Mouse (Mus musculus) cerebellum, postnatal 25 days (tissue): ENCODE results near the gene Dars2.
"Not testable (repeated sequence)": the region's sequence is repeated elsewhere in the genome, so short reads cannot be mapped to it uniquely, and the experiment has no call there.

Source experiments
- DNase-seq, 2 experiments: peaks; one replicate each; pipeline ENCODE4 v3.0.0; 2021; ENCODE audit warnings: mixed read lengths in 2 of 2

Dars2 gene

GRCm38 (mm10) chr1:161034435-161035280 is 35.8 kb downstream of the Dars2 start, which contains the start of gene Zbtb37:
Gene Zbtb37, minus strand, starts transcription at chr1:161034849.
- DNase-seq = peak; percentile 96 to 97

DNA sequence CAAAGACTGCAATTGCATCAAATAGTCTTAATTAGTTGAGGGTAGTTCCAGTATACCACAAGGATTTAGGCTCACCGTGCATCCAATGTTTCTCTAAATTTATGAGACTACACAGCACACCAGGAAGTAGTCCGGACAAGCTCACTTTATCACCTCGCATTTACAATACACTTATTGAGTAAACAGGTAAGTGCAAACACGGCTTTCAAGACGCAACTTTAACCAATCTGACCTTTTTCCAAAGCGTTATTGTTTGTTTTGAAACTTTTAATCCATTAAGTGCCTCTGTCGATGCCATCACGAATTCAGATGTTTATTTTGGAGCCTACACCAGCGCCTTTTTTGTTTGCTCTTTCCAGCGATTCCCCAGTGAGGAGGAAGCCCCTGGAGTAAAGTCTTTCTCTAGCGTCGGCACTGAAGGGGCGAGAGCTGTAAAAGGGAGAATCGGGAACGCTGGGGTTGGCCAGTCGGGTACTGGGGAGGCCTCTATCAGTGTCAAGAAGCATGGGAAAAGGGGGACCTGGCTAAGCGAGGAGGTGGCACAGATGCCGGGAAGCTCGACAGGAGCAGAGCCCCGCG is 36.5 kb downstream of the Dars2 start:
- no peak for DNase-seq

DNA sequence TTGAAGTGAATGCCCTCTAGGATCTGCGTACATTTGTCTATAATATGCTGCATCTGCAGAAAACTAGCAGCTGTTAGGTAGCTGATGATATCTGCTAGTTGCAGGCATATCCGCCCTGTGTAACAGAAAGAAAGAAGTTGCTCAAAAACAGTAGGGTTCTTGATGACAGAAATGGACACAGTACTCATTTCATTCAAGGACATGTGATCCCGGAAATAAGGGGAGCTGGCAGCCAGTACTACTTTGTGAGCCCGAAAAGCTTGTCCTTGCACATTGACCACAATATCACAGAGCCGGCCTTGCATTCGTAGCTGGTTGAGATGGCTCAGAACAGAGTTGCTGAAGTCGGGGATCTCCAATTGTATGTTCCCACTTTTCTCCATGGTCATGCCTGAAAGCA is 38.1 kb downstream of the Dars2 start:
- DNase-seq = no peak

DNA sequence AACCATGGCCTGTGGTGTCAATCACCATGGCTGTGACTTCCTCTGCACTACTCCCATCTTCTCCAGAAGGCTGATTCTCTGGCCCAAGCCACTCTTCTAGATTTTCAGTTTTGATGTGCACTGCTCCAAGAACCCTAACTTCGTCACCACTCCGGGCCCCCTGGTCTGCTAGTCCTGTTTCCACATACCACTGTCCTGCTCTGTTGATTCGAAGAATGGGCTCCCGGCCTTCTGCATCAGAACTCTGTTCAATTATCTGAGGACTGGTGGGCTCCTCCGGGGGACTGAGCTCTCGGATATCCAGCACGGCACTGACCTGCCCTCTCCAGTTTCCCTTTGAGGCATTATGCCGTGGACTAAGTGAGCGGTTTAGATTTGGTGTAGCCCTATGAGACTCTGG is 38.6 kb downstream of the Dars2 start:
- DNase-seq = no peak

GRCm38 (mm10) chr1:161030058-161030457 is 40.4 kb downstream of the Dars2 start:
- DNase-seq = no peak

- DNase-seq = not testable (repeated sequence)
Observed at GRCm38 (mm10) chr1:161028427-161028826, 42.0 kb downstream of the Dars2 start.

GRCm38 (mm10) chr1:161027196-161027595 is 43.3 kb downstream of the Dars2 start:
- no peak for DNase-seq

DNA sequence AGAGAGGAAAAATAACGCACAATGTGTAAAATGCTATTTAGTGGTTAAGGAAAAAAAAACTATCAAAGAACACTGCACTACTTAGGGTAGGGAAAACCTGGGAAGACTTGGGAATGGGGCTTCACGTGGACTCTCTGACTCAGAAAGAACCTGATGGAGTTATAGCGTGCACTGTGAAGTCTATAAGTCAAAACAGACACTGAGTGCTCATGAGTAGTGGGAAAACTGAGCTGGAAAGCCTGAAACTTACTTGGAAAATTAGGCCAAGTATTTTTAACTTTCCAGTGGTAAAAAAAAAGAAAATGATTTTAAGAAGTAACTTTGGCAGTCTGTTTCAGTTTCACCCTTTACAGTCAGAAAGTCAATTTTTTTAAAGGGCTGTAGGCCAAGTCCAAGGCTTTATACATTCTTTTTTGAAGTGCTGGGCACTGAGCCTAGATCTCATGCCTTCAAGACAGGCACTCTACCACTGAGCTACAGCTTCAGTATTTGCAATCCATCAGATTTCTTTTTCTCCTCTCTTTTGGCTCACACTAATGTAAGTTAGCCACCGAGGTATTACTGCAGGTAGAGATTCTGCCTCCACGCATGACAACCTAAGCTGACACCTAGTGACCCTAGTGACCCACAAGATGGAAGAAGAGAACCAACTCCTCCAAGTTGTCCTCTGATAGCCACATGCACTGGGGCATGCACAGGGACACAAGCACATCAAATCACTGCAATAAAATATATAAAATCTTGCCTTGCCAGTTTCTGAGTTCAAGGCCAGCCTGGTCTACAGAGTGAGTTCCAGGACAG is 44.8 kb downstream of the Dars2 start:
- no peak for DNase-seq

DNA sequence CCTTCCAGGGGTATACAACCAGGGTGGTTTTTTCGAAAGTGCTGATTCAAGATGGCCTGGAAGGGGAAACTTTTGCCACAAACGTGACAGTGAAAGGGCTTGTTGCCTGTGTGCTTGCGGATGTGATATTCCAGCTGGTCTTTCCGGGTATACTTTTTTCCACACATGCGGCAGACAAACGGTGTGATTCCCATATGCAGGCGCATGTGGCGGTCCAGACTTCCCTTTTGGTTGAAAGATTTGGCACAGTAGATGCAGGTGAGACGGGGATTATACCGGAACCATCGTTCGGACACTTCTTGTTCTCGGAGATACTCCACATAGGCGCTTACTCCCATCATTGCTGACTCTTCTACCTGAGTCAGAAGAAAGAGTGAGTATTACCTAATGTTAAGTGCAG is 50.4 kb downstream of the Dars2 start:
- DNase-seq = no peak

- DNase-seq = no peak
Observed at GRCm38 (mm10) chr1:161016378-161016777, 54.1 kb downstream of the Dars2 start.

GRCm38 (mm10) chr1:161010436-161010835 is 60.0 kb downstream of the Dars2 start:
- no peak for DNase-seq

- DNase-seq = no peak
Observed at GRCm38 (mm10) chr1:161008038-161008437, 62.4 kb downstream of the Dars2 start.

GRCm38 (mm10) chr1:161006471-161006870 is 64.0 kb downstream of the Dars2 start:
- DNase-seq = no peak

DNA sequence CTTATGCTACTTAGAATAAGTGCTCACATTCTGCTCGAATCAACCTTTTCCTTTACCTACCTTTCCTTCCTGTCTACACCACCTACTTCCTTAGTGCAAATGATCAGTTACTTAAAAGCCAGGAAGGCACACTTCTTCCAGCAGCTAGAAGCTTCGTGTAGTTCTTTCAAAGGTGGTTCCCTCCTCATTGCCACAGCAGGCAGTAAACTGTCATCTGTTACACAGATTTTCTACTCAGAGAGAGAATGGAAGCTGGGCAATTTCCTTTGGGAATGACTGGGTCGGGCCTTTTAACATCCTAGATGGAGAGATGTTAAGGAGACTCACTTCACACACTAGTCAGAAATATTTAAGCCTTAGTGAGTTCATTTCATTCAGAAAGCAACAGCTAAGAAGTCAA is 64.9 kb downstream of the Dars2 start:
- no peak for DNase-seq

- no peak for DNase-seq
Observed at GRCm38 (mm10) chr1:161004942-161005341, 65.5 kb downstream of the Dars2 start.

DNA sequence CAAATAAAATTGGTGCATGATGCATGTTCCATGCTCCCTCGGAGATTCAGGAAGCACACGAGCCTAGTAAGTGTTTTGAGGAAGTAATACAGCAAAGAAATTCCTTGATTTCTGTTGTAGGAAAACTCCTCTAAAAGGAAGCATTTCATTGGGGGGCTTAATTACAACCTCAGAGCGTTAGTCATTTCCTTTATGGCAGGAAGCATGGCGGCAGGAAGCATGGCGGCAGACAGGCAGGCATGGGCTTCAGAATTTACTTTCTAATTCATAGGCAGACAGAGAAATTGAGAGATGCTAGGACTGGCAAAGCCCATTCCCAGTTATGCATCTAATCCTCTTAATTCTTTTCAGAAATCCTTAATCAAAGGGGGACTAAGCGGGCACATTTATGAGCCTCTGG is 76.6 kb downstream of the Dars2 start:
- no peak for DNase-seq
